Mouse (Mus musculus) Patski (cell line): ENCODE data around the gene Tmem94. TPM values are rescaled to one million over a fixed set of nuclear protein-coding genes. Genes with fewer than 3 reads are reported as not detected.
A peak's percentile ranks its signal among the peaks of the same experiment; 100 is the strongest.
"Not testable (repeated sequence)": the region's sequence is repeated elsewhere in the genome, so short reads cannot be mapped to it uniquely, and the experiment has no call there.

Experiments used
- ATAC-seq: fragments of 100-300 bp; one replicate; pipeline ENCODE4 v1.8.0; 2021
- CTCF ChIA-PET: fragments of 350-600 bp; sonication (Branson Sonifier 250); formaldehyde crosslinking; loops from one replicate; lab custom pipeline; 2022; ENCODE audit warnings: inconsistent platforms; lab: Charles Lee
- POLR2A ChIA-PET: fragments of 350-600 bp; sonication (Branson Sonifier 250); formaldehyde crosslinking; loops from one replicate; lab custom pipeline; 2022; ENCODE audit warnings: antibody characterized with exemption, inconsistent platforms; lab: Charles Lee
- DNase-seq: peaks from one replicate; pipeline ENCODE4 v3.0.0-alpha.2; 2011; ENCODE audit warnings: low read depth, low spot score
- H3K27me3 ChIP-seq: fragments of 371-371 bp; one replicate; pipeline ENCODE4 v1.5.1; 2021
- CTCF ChIP-seq: fragments of 100-300 bp; IDR thresholded peaks from one replicate; pipeline ENCODE4 v1.5.1; 2021
- in situ Hi-C: fragments of 300-500 bp; cut with MboI; formaldehyde crosslinking; loops from 3 replicates; pipeline ENCODE4 v1.11.1; 2018; ENCODE audit warnings: low pct_unique_long_range_greater_than_20kb, mixed read lengths
- polyA plus RNA-seq: library from polyadenylated mRNA; unstranded; gene quantifications from one replicate; pipeline ENCODE4 v1.2.3, GENCODE M21; 2021

Gene Tmem94
- polyA plus RNA-seq, 1 experiment from 2014 or later = 44.3 TPM

GRCm38 (mm10) chr11:115741070-115741469 is 24.2 kb upstream of the Tmem94 start:
- in situ Hi-C loops = loop anchor here (10.0 kb wide), 1 partner anchor 124 kb away; no protein-coding TSS in a partner anchor
- DNase-seq = no peak
- POLR2A ChIA-PET = no interaction called here
- TF ChIP-seq CTCF = peak; percentile 26
- ATAC-seq = no peak
- H3K27me3 ChIP-seq = no peaks in the 10 kb centered on the region
- CTCF ChIA-PET = no interaction called here

- no peaks in the 10 kb centered on the region for H3K27me3 ChIP-seq
- TF ChIP-seq CTCF = no peak
- no peak for ATAC-seq
- in situ Hi-C loops = loop anchor here (10.0 kb wide), 1 partner anchor 122 kb away; no protein-coding TSS in a partner anchor
- ChIA-PET POLR2A (interaction anchor here (0.6 kb wide), 1 partner anchor 22 kb away, joined by 4 read pairs; no protein-coding TSS in a partner anchor), CTCF (interaction anchor here (1.2 kb wide), 1 partner anchor 21 kb away, joined by 3 read pairs; no protein-coding TSS in a partner anchor)
- DNase-seq = no peak
Observed at GRCm38 (mm10) chr11:115742926-115743325, 22.3 kb upstream of the Tmem94 start.

GRCm38 (mm10) chr11:115744385-115744784 is 20.8 kb upstream of the Tmem94 start:
- ATAC-seq (no peak), DNase-seq (no peak)
- in situ Hi-C loops = loop anchor here (10.0 kb wide), 1 partner anchor 120 kb away; no protein-coding TSS in a partner anchor
- POLR2A ChIA-PET = interaction anchor here (0.7 to 0.8 kb wide), 2 partner anchors 9 to 11 kb away, joined by 5 to 7 read pairs; no protein-coding TSS in a partner anchor
- CTCF ChIA-PET = interaction anchor here (0.7 to 1.1 kb wide), 2 partner anchors 17 to 18 kb away, joined by 3 to 4 read pairs; no protein-coding TSS in a partner anchor
- no peak for TF ChIP-seq CTCF
- H3K27me3 ChIP-seq = no peaks in the 10 kb centered on the region

- no peak for TF ChIP-seq CTCF
- ChIA-PET CTCF (interaction anchor here (0.9 kb wide), 1 partner anchor 17 kb away, joined by 5 read pairs; no protein-coding TSS in a partner anchor), POLR2A (interaction anchor here (0.5 kb wide), 1 partner anchor 65 kb away, joined by 3 read pairs; no protein-coding TSS in a partner anchor)
- DNase-seq = no peak
- in situ Hi-C loops = loop anchor here (10.0 kb wide), 1 partner anchor 119 kb away; no protein-coding TSS in a partner anchor
- no peak for ATAC-seq
- H3K27me3 ChIP-seq = no peaks in the 10 kb centered on the region
Observed at GRCm38 (mm10) chr11:115746109-115746508, 19.1 kb upstream of the Tmem94 start.

GRCm38 (mm10) chr11:115746762-115747161 is 18.5 kb upstream of the Tmem94 start:
- no peak for TF ChIP-seq CTCF
- ATAC-seq (no peak), DNase-seq (no peak)
- no peaks in the 10 kb centered on the region for H3K27me3 ChIP-seq
- POLR2A ChIA-PET = no interaction called here
- CTCF ChIA-PET = no interaction called here
- in situ Hi-C loops = loop anchor here (10.0 kb wide), 1 partner anchor 118 kb away; no protein-coding TSS in a partner anchor

GRCm38 (mm10) chr11:115747351-115747750 is 17.9 kb upstream of the Tmem94 start:
- no peak for DNase-seq
- no peaks in the 10 kb centered on the region for H3K27me3 ChIP-seq
- TF ChIP-seq CTCF = no peak
- in situ Hi-C loops = loop anchor here (10.0 kb wide), 1 partner anchor 117 kb away; no protein-coding TSS in a partner anchor
- ChIA-PET CTCF (no interaction called here), POLR2A (no interaction called here)
- no peak for ATAC-seq

- POLR2A ChIA-PET = no interaction called here
- no peak for DNase-seq
- in situ Hi-C loops = loop anchor here (10.0 kb wide), 1 partner anchor 115 kb away; no protein-coding TSS in a partner anchor
- no peaks in the 10 kb centered on the region for H3K27me3 ChIP-seq
- TF ChIP-seq CTCF = no peak
- CTCF ChIA-PET = interaction anchor here (0.9 kb wide), 1 partner anchor 14 kb away, joined by 3 read pairs; no protein-coding TSS in a partner anchor
- no peak for ATAC-seq
Observed at GRCm38 (mm10) chr11:115749834-115750233, 15.4 kb upstream of the Tmem94 start.

GRCm38 (mm10) chr11:115751725-115752124 is 13.5 kb upstream of the Tmem94 start:
- H3K27me3 ChIP-seq = no peaks in the 10 kb centered on the region
- in situ Hi-C loops = no loop called here
- DNase-seq (no peak), ATAC-seq (no peak)
- CTCF ChIA-PET = no interaction called here
- no peak for TF ChIP-seq CTCF
- POLR2A ChIA-PET = no interaction called here

GRCm38 (mm10) chr11:115752653-115753052 is 12.6 kb upstream of the Tmem94 start:
- POLR2A ChIA-PET = no interaction called here
- no peaks in the 10 kb centered on the region for H3K27me3 ChIP-seq
- CTCF ChIA-PET = no interaction called here
- no peak for TF ChIP-seq CTCF
- DNase-seq (no peak), ATAC-seq (no peak)
- in situ Hi-C loops = no loop called here

GRCm38 (mm10) chr11:115753485-115753884 is 11.7 kb upstream of the Tmem94 start:
- CTCF ChIA-PET = interaction anchor here (1.2 to 1.5 kb wide), 2 partner anchors 24 to 31 kb away, joined by 3 to 4 read pairs; no protein-coding TSS in a partner anchor
- ATAC-seq = no peak
- no peaks in the 10 kb centered on the region for H3K27me3 ChIP-seq
- TF ChIP-seq CTCF = no peak
- POLR2A ChIA-PET = interaction anchor here (0.6 to 0.9 kb wide), 2 partner anchors 9 to 12 kb away, joined by 5 to 6 read pairs; partner anchors contain the start of gene Tmem94
- in situ Hi-C loops = no loop called here
- DNase-seq = no peak

GRCm38 (mm10) chr11:115762176-115762575 is 3.1 kb upstream of the Tmem94 start:
- ATAC-seq, in situ Hi-C loops, DNase-seq: not testable (repeated sequence)

More at GRCm38 (mm10) chr11:115762176-115762575, 3.1 kb upstream of the Tmem94 start:
- H3K27me3 ChIP-seq, POLR2A ChIA-PET: not testable (repeated sequence)
- CTCF ChIA-PET = interaction anchor here (1.6 kb wide), 1 partner anchor 17 kb away, joined by 5 read pairs; no protein-coding TSS in a partner anchor
